Mouse (Mus musculus): ENCODE data around the gene Gm37240.
"Not testable (repeated sequence)": the region's sequence is repeated elsewhere in the genome, so short reads cannot be mapped to it uniquely, and the experiment has no call there.

The Gm37240 gene

DNA sequence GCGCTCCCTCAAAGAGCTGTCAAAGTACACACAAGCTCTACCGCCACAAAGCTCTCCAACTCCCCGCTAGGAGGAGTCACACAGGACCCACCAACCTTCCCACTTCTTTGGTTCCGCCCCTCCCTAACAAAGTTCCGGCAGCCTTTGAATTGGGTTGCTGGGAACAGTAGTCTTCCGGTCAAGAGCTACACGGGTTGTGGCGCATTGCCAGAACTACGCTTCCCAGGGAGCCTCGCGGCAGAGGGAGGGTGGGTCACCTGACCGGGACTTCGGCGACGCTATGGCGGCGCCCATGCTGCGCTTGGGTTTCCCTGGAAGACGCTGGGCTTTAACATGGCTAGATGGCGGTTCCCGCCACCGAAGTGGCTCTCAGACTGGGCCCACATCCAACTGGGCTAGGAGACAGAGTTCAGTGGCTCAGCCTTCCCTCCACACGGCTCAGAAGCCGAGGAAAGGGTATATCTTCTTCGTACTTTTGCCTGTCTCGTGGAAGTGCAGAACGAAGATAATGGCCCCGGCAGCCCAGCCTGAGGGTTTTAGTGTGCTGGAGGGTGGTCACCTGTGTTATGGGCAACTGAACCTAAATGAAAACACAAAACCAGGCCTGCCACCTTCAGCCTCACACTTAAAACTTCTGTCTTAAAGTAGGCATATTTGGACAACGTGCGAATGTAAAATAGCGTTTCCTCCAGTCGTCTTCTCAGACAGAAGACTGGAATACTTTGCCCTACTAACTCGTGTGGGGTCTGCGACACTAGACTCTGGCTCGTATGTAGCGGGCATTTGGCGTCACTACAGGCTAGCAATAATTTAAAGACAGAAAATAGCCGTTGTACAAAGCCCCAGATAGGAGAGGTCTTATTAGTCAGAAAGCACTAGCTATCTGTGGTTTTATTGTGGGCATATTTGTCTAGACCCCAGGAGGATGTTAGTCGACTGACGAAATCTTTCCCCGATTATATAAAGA, 313.2 kb downstream of the Gm37240 start, which contains the start of gene Gatb:
Gatb (plus strand) TSS at position 256 of the 967 bp plus-strand sequence.
- peak; percentile 100 for DNase-seq (ENCODE audit: low read depth, low spot score)

DNA sequence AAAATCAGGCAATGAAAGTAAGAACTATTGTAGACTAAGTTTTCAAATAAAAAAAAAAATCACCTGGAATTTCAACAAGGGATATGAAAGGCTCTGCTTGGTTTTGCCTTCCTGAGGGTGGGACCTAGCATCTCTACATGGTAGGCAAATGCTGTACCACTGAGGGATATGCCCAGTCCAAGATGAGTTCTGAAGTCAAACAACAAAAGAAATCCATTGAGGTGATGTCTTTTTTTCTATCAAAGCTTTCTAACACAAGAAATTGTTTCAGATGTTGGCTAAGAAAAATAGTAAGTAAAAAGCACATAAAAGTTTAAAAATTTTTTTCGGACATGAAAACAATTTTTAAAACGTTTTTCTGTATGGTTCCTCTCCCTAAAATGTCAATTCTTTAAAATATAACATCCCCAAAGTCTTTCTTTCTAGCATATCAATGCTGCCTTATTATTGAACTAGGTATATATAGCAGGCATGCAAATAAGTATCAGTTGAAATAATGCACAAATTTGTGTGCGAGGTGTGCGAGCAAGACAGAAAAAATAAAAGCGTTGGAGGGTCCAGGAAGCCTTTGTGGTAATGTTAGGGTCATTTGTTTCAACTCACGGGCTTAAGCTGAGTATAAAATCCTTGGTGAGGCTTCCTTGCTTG, 314.0 kb downstream of the Gm37240 start:
- DNase-seq (ENCODE audit: low read depth, low spot score), result no peak

DNA sequence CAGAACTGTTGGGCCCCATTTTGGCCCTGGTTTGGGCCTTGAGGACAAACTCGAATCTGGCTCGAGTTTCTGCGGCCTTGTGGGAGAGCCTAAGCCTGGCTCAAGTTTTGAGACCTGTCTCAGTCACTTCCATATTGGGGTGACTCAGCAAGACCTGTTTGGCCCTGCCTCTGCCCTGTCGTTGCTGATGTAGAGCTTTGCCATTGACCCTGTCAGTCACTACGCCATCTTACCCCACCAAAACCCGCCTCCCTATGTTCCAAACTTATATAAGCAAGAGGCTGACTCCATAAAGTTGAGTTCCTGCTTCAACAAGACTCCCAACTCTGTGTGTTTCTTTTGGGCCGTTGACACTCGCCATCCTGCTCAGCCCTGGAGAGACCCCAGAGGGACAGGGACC, 314.8 kb downstream of the Gm37240 start:
- not testable (repeated sequence) for DNase-seq (ENCODE audit: low read depth, low spot score)

DNA sequence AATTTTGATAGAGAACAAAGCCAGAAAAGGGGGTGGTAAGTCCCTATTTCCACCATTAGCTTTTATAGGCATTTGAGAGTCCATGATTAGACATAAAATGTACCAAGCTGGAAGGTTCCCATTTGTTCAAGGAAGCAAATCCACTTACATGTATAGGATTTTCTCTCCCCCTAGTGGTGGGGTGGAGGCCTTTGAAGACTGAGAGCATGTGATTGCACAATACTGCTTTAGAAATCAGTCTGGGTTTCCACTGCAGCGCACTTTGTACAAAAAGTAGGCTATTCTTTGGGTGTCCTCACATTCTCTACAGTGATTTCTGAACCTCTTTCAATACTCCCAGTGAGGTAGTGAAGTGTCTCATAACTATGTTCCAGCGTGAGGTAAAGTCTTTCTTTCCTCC, 316.0 kb downstream of the Gm37240 start:
- DNase-seq (ENCODE audit: low read depth, low spot score), result peak; percentile 59

DNA sequence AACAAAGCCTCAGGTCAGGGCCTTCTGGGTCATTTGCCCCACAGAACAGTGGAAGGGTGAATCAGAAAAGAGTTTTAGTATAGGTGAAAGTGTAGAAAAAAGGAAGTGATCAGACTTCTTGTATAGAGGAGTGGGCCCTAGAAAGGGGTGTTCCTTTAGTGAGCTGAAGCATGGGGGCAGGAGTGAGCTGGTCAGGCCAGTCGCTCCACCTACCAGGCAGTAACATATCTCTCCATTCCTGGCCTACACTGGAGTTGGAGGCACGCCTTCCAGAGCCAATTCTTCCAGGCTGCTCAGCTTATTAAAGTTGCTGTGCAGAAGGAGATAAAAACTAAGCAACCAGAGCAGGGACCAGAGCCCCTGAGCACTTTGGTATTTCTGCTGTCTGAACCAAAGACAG, 322.7 kb downstream of the Gm37240 start:
- no peak for DNase-seq (ENCODE audit: low read depth, low spot score)

DNA sequence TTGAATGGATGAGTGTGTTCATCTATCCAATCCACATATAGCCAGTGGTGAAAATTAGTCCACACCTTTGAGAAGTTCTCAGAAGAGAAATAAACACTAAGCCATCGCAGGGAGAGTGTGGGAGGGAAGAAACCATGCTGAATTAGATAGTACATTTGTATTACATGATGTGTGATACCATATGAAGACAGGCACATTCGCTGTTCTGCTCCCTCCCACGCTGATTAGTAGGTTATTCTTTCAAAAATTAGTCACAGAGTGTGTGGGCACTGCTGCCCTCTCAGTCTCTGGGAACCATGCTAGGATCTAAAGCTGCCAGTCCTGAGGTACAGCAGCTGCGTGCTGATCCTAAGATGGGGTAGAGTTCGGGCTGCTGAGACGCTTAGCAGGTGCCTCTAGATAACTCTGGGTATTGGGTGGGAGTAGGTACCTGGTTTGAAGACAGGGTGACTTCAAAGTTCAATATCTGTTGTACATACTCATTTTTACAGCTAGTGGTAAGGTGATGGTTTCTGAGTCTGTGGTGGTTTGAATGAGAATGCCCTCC, 333.5 kb downstream of the Gm37240 start:
- DNase-seq (ENCODE audit: low read depth, low spot score), result no peak

DNA sequence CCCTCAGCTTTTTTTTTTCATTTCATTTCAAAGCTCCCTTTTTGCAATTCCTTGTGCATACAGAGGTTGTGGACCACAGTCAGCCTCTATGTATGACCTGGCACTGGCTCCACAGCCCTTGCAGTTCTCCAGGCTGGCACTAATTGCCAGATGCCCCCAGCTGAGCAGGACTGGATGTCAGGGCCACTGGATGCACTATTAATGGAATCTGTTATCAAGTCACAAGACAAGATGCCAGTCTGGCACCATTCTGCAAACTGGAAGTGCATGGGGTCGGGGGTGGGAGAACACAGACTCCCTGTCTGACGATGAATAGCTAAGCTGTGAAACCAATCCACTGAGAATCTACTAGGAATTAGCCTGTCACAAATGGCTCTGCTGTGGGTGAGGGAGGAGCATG, 336.0 kb downstream of the Gm37240 start:
- no peak for DNase-seq (ENCODE audit: low read depth, low spot score)

DNA sequence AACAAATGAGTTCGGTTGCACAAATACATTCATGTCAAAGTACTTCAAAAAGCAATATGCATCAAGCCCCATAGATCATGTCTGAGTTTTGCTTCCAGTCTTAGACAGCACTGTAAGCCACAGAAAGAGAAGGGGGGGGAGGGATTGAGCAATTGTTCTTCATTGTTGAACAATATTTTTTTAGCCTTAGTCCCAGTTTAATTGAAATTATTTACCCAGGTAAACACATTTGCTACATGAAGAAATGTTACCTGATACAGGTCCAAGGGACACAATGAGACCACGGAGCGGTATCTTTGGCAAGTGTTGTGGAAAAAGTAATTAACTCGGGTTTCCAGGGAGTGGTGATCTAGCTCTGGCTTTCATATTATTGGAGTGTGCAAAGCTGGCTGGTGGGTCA, 337.0 kb downstream of the Gm37240 start:
- DNase-seq (ENCODE audit: low read depth, low spot score), result no peak

DNA sequence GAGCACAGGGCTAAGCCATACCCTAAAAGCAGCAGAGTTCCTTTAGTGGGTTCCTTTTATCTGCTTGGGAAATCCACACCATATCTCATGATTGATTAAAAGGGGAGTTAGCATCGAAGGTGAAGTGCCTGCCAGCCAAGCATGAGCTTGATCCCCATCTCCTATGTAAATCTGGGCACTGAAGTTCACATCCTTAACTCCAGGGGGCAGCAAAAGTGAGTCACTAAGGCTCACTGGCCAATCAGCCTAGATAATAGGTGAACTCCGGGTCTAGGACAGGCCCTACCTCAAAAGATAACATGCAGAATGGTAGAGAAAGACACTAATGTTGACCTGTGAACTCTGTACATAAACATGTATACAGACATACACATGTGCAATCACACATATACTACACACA, 343.7 kb downstream of the Gm37240 start:
- no peak for DNase-seq (ENCODE audit: low read depth, low spot score)

DNA sequence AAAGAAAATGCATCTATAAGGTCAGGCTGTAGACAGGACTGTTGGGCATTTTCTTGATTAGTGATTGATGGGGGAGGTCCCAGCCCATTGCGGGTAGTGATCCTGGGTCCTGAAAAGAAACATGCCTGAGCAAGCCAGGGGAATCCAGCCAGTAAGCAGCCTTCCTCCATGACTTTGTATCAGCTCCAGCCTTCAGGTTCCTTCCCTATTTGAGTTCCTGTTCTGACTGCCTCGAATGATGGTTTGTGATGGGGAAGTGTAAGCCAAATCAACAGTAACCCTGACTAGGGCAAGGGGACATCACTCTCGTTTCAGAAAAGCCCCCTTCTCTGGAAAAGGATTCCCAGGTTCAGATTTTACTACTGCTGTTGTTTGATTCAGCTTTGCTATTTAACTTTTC, 344.6 kb downstream of the Gm37240 start:
- no peak for DNase-seq (ENCODE audit: low read depth, low spot score)

DNA sequence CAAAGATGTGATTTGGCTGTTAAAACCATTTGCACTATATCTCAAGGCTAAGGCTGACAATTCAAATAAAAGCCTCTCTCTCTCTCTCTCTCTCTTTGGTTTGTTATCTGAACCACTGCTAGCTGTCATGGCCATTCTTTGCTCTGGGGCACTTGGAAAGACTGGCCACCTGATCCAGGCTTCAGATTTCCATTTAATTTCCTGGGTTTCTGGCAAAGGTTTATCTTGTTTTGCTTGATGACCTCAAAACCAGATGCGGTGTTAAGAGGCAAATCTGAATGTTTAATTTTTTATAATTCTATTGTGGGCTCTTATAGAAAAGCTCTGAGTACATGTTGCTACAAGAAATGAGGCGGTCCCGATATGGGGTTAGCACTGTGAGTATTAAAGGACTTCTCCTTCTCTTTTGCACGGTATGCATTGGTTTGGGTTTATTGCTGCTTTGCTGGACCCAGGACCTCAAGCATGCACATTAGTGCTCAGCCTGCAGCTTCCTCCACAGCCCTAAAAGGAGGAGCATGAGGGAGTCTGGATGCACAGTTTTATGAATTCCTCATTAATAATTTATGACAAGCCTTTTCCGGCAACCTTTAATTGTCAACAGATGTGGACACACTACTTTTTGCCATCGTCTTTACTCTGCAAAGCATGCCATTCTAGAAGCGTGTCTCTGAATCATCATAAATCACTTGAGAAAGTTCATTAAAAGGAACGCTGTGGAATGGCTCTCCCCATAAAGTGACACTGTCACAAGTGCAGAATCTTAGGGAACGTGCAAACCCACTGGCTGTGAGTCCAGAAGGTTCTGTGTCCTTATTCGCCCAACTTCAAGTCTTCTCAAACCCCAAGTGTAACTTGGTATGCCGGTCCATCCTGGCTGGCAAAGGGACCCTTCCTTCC, 351.4 kb downstream of the Gm37240 start:
- no peak for DNase-seq (ENCODE audit: low read depth, low spot score)

DNA sequence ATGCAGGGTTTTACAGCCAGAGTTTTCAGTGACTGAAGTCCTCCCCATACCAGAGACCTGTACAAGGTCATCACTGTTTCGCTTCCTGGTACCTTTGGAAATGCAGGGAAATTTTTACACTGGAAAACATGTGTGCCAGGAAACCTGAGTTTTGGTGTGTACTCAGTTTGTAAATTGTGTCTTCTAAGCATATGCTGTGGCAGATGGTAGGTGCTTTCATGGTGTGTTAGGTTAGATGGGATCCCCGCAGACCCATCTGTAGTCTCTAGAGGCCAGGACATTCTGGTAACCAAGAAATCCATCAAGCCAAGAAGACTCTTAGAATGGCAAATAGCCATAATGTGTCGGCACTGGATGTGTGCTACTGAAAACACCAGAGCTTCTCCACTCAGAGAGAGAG, 352.3 kb downstream of the Gm37240 start:
- no peak for DNase-seq (ENCODE audit: low read depth, low spot score)

DNA sequence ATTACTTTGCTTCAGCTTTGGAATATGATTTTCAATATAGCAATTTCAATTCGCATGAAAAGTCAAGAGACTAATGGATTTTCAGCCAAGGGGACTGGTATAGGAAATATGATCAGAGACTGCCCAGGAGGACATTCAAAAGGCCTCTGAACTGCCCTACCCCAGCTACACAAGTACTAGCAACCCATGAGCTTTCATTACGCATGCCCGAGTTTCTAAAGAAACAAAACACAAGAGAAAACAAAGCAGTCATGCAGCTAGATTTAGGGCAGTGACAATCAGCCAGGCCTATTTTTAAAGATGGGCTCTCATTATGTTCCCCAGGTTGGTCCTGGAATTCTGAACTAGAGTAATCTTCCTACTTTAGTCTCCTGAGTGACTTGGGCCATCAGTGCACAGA, 354.9 kb downstream of the Gm37240 start:
- no peak for DNase-seq (ENCODE audit: low read depth, low spot score)

DNA sequence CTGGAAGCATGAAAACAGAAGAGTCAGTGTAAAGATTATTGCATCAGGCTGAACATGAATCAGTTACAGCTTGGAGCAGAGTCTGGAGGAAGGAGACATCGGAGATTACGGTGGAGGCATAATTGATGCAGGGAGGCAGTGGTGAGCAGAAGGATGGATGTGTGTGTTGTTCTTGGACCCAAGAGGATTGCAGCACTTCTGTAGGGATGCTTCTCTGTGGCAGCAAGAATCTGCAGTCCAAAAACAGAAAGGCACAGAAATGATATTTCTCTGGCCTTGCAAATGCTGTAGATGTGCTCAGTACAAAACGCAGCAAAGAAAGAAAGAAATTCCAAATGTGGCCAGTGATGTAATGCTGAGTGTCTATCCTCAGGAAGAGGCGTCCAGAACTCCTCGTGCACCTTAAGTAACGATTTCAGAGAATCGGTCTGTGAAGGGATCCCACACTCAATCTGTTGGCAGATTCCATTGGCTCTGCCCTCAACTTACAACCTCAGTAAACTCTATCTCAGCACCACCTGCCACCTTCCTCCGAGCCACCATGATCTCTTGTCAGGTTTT, 356.6 kb downstream of the Gm37240 start:
- no peak for DNase-seq (ENCODE audit: low read depth, low spot score)

DNA sequence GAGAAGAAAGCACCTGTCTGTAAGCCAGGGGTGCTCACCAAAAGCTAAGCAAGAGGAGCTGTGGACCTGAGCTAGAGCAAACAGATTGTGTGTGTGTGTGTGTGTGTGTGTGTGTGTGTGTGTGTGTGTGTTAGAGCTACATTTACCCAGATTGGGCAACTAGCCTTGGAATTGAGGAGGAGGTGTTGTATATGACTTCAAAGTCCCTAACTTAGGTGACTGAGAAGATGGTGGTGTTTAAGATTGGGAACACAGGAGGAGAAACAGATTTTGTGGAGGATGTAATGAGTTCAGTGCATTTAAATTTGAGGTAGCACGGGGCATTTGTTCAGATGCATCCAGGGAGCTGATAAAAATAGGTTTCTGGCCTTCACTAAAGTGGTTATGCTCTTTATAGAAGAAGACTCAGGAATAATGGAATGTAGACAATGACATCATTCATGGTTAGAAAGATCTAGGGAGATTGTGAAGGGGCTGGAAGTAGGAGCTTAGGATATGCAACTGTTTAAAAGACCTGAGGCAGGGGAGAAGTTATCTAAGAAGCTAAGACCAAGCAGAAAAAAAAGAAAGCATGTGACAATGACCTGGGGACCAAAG, 365.9 kb downstream of the Gm37240 start:
- no peak for DNase-seq (ENCODE audit: low read depth, low spot score)

DNA sequence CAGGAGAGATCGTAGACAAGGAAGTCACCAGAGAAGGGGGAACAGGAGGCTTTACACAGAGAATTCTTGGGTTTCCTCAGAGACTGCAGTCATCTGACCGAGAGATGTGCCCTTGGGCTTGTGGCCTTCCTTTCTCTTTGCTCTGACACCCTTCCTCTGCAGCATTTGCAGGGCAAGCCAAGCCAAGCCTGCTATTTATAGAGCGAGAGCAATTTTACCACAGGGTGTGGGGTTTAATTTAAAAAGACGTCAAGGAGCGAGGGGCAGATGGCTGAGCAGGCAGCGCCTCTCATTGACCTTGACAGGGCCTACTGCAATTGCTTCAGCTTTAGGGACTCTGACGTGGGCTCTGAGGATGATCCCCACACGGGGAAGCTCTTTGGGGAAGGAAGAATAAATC, 368.6 kb downstream of the Gm37240 start:
- DNase-seq (ENCODE audit: low read depth, low spot score), result no peak

DNA sequence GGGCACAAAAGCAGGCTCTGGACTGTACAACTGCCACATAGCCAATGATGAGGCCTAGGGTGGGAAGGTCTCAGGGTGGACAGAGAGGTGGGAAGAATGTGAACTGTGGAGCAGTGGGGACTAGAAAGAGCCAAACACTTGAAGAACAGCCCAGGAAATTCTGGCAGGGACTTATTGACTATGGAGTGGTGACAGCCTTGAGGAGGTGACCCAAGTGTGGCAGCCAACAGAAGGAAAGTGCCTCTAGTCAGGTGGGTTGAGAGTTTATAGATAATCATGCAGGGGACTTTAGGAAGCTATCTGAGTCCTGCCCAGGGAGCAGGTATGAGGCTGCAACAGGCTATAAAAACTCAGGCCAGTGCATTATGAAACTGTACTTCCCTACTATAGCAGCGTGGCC, 369.2 kb downstream of the Gm37240 start:
- DNase-seq (ENCODE audit: low read depth, low spot score), result no peak

DNA sequence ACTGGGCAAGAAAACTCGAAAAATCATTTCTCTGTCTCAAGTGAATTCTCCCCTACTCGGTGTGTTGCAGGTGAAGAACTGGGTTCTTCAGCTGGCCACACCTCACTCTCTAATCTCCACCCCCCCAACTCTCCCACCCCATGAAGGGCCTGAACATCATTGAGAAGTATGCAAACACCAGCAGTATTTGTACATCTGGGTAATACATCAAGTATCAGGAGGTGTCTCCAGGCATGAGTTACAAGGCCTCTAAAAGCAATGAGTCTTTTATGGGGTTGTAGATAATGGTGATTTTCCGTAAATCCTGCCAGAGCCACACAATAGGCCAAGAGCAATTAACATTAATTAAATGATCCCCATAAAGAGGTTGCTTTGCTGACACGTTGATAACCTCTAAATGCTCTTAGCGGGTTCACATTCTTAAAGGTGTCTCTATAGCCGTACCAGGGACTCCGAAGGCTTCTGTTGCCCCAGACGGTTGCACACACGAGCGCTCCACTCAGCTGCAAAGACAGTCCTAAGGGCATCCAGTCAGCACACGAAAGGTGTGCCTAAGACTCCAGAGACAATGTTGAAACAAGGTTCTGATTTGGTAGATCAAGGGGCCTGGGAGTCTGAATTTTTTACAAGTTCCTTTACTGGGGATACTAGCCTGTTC, 370.4 kb downstream of the Gm37240 start:
- DNase-seq (ENCODE audit: low read depth, low spot score), result no peak

DNA sequence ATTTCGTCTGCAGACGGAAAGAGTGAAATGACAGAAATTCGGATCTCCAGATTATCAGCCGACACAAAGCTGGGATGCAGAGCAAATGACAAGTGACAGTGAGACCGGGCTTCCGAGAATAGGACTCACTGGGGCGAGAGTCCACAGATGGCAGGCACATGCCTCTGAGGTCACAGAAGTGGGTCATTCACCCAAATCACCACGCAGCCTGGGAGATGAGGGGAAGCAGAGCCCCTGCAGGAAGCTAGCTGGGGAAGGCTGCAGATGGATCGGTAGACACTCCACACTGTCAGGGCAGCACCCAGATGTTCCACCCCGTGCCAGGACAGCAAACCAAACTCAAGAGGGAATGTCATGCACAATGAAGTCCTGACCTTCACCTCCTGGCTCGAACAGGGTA, 372.6 kb downstream of the Gm37240 start:
- DNase-seq (ENCODE audit: low read depth, low spot score), result peak; percentile 28

DNA sequence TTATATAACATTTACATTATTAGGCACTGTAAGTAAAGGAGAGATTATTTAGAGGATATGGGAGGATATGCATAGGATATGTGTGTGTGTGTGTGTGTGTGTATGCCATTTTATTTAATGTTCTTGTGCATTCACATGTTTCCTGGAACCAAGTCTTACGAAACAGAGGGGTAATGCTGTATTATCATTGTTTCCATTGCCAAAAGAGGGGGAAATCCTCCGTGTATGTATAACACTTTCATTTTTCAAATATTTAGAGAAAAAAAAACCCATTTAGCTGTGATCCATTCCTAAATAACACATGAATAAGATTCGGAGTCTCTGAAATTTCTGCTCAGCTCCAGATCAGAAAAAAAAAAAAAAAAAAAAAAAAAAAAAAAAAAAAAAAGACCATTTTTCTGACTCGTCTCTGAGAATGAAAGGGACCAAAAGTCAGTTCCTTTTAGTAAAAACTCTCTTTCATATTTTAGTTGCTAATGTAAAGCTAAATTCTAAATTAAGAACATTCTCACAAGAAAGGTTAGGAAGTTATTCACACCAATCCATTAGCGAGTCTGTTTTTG, 378.5 kb downstream of the Gm37240 start:
- DNase-seq (ENCODE audit: low read depth, low spot score), result no peak

All from retina, postnatal 7 days (tissue).